Mouse (Mus musculus): ENCODE results near the gene Gnl2. TPM values are rescaled to one million over a fixed set of nuclear protein-coding genes. Genes with fewer than 3 reads are reported as not detected.

The Gnl2 gene
- total and polyA plus RNA-seq, 3 experiments, result 65.0 to 139 (median 66.8) TPM

DNA sequence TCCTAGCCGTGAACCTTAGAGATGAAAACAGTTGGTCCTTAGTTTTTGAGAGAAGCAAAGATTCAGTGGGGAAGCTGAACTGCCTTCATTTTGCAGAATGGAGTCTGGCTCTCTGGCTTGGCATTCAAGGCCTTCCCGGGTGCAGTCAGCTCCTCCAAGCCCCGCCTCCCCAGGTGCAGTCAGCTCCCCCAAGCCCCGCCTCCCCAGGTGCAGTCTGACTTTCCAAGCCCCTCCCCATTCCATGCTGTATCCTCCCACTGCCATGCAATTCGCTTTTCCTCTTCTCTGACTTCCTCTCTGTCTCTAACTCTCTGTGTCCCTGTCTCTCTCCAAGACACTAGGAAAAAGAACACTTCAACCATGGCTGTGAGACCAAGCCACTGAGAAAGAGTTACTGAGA, 38.2 kb upstream of the Gnl2 start:
- dilution Hi-C loops (cut with MboI; ENCODE audit: extremely low pct_ligation_motif_present, extremely low pct_unique_long_range_greater_than_20kb, low sequenced_read_pairs), result no loop called here
- no peaks in the 10 kb centered on the region for H3K36me3 ChIP-seq (replicated peaks in 1 of 2; ENCODE audit: control insufficient read depth in 1 of 2, insufficient read depth in 1 of 2, low read length in 1 of 2)

DNA sequence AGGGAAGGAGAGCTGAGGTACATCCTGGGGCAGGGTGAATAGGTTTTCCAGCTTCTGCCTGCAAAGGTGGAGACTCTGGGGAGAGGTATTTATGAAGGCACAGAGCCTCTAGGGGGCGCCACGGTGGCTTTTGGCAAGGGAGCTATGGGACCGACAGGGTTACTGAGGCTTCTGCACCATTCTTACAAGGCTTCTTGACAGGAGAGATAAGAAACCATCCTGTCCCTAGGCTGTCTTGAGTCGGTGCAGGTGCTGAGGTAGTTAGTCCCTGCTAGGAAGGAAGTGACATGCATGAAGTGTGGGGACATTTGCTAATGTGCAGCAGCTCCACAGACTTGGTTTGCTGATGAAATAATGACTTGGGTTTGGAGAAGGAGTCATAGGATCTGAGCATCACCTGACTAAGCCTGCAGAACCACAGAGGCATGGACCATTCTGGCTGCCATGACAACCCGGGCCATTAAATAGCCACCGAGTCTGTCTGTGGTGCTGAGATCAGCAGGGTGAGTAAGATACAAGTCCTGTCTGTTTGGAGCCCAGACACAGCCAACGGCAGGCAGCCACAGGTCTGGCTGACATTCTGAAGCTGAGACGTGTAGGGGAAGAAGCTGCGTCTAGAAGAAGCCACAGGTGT, 32.4 kb upstream of the Gnl2 start:
- peak; percentile 62 for DNase-seq (ENCODE audit: extremely low read depth)
- H3K27ac ChIP-seq (ENCODE audit: insufficient read depth, low read depth), result no peak overlapping the region
- no peaks in the 10 kb centered on the region for H3K36me3 ChIP-seq (replicated peaks in 1 of 2; ENCODE audit: control insufficient read depth in 1 of 2, insufficient read depth in 1 of 2, low read length in 1 of 2)
- dilution Hi-C loops (cut with MboI; ENCODE audit: extremely low pct_ligation_motif_present, extremely low pct_unique_long_range_greater_than_20kb, low sequenced_read_pairs) (no loop called here), in situ Hi-C loops (cut with MboI; ENCODE audit: low pct_ligation_motif_present, low pct_unique_long_range_greater_than_20kb, low sequenced_read_pairs) (no loop called here)
- H3K9me3 ChIP-seq (replicated peaks; ENCODE audit: low read length), result peaks cover 2% of the 10 kb centered on the region
- no peak overlapping the region for H3K9ac ChIP-seq (ENCODE audit: insufficient read depth, low read depth)
- H3K27me3 ChIP-seq (replicated peaks), result peaks cover 57% of the 10 kb centered on the region
- H3K79me2 ChIP-seq (replicated peaks; ENCODE audit: control insufficient read depth, extremely low read depth, insufficient read depth, poor library complexity, severe bottlenecking), result no peaks in the 10 kb centered on the region
- peaks cover 9 to 19% of the 10 kb centered on the region in 2 experiments for H3K4me1 ChIP-seq (ENCODE audit: control insufficient read depth in 1 of 2, insufficient read depth in 2 of 2)
- TF ChIP-seq CTCF (conservative IDR thresholded peaks at IDR 0.05 in 1 of 2, IDR thresholded peaks at IDR 0.05 in 1 of 2; ENCODE audit: low read depth in 2 of 2, low read length in 2 of 2) (peak; percentile 31 to 67; a peak in 3 of 4 replicates), SMC3 (IDR thresholded peaks at IDR 0.05; ENCODE audit: low read depth, low read length) (peak; percentile 39), UBTF (IDR thresholded peaks at IDR 0.05; ENCODE audit: low read depth, low read length) (no peak), RAD21 (IDR thresholded peaks at IDR 0.05; ENCODE audit: low read depth, low read length) (peak; percentile 45)
- no peak overlapping the region for H3K4me2 ChIP-seq (ENCODE audit: insufficient read depth, low read depth, poor library complexity, severe bottlenecking)
- no peak overlapping the region for H3K4me3 ChIP-seq (replicated peaks in 1 of 3; ENCODE audit: low read depth in 2 of 3, low read length in 2 of 3, poor library complexity in 1 of 3)

More for the DNA sequence above, 38.2 kb upstream of the Gnl2 start:
- Histone ChIP-seq H3K4me1 (ENCODE audit: control insufficient read depth in 1 of 2, insufficient read depth in 2 of 2) (no peaks in the 10 kb centered on the region), H3K4me2 (ENCODE audit: insufficient read depth, low read depth, poor library complexity, severe bottlenecking) (no peak overlapping the region), H3K4me3 (replicated peaks in 1 of 3; ENCODE audit: low read depth in 2 of 3, low read length in 2 of 3, poor library complexity in 1 of 3) (no peak overlapping the region), H3K27ac (ENCODE audit: insufficient read depth, low read depth) (no peak overlapping the region), H3K79me2 (replicated peaks; ENCODE audit: control insufficient read depth, extremely low read depth, insufficient read depth, poor library complexity, severe bottlenecking) (no peaks in the 10 kb centered on the region), H3K9me3 (replicated peaks; ENCODE audit: low read length) (no peaks in the 10 kb centered on the region), H3K9ac (ENCODE audit: insufficient read depth, low read depth) (no peak overlapping the region), H3K27me3 (replicated peaks) (peaks cover 53% of the 10 kb centered on the region)
- in situ Hi-C loops (cut with MboI; ENCODE audit: low pct_ligation_motif_present, low pct_unique_long_range_greater_than_20kb, low sequenced_read_pairs), result no loop called here
- DNase-seq (ENCODE audit: extremely low read depth), result no peak
- TF ChIP-seq ZNF384 (IDR thresholded peaks at IDR 0.05; ENCODE audit: low read depth, low read length), result no peak
- no peak for TF ChIP-seq NELFE (IDR thresholded peaks at IDR 0.05; ENCODE audit: low read depth, low read length)
- no peak for TF ChIP-seq GABPA (IDR thresholded peaks at IDR 0.05; ENCODE audit: insufficient replicate concordance, low read depth, low read length)

DNA sequence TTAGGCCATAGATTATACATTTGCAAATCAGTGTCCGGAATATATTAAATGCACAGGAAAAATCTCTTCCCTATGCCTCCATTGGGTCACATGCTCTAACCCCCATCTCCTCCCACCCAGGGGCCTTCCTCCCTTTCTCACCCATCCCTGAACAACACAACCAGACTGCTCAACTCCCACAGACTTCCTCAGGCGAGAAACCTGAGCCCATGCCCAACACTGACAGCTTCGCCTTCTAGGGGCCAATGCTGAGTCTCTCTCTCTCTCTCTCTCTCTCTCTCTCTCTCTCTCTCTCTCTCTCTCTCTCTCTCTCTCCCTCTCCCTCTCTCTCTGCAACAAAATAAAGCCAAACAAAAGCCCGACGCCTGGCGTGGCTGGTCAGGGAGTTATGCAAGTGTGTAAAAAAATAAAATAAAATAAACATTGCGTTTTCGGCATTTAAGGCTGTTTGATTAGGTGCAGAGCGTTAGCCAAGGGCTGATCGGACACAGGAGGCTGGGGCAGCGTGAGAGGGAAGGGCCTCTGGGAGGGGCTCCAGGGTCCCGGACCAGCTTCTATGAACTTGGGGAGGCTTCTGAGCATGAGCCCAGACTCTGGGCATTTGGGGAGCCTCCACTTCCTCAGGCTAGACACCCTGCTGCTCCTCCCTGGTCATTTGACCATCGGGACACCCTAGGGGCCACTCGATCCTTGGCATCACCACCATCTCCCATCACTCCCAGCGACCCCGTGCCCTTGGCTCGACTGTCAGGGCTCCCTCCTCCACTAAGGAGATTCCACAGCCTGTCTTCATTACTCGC, 31.3 kb upstream of the Gnl2 start:
- Histone ChIP-seq H3K79me2 (replicated peaks; ENCODE audit: control insufficient read depth, extremely low read depth, insufficient read depth, poor library complexity, severe bottlenecking) (no peaks in the 10 kb centered on the region), H3K27ac (ENCODE audit: insufficient read depth, low read depth) (no peak overlapping the region), H3K4me2 (ENCODE audit: insufficient read depth, low read depth, poor library complexity, severe bottlenecking) (no peak overlapping the region), H3K27me3 (replicated peaks) (peaks cover 49% of the 10 kb centered on the region), H3K9ac (ENCODE audit: insufficient read depth, low read depth) (no peak overlapping the region), H3K36me3 (replicated peaks in 1 of 2; ENCODE audit: control insufficient read depth in 1 of 2, insufficient read depth in 1 of 2, low read length in 1 of 2) (no peaks in the 10 kb centered on the region), H3K4me1 (ENCODE audit: control insufficient read depth in 1 of 2, insufficient read depth in 2 of 2) (peaks cover 18 to 30% of the 10 kb centered on the region in 2 experiments), H3K9me3 (replicated peaks; ENCODE audit: low read length) (peaks cover 2% of the 10 kb centered on the region), H3K4me3 (replicated peaks in 1 of 3; ENCODE audit: low read depth in 2 of 3, low read length in 2 of 3, poor library complexity in 1 of 3) (no peak overlapping the region)
- DNase-seq (ENCODE audit: extremely low read depth), result no peak
- TF ChIP-seq POLR2A (IDR thresholded peaks at IDR 0.05; ENCODE audit: low read depth, low read length) (no peak), HCFC1 (IDR thresholded peaks at IDR 0.05; ENCODE audit: low read depth, low read length) (no peak), NRF1 (IDR thresholded peaks at IDR 0.05; ENCODE audit: low read depth, low read length) (no peak)
- in situ Hi-C loops (cut with MboI; ENCODE audit: low pct_ligation_motif_present, low pct_unique_long_range_greater_than_20kb, low sequenced_read_pairs) (no loop called here), dilution Hi-C loops (cut with MboI; ENCODE audit: extremely low pct_ligation_motif_present, extremely low pct_unique_long_range_greater_than_20kb, low sequenced_read_pairs) (no loop called here)
